Mouse (Mus musculus): ENCODE measurements at regions not wholly inside any gene's neighbourhood (a gene's known extent, or its start where the extent isn't known, plus 50 kb on each side); places are given as distances from the start of the nearest gene placed in this dataset.

DNA sequence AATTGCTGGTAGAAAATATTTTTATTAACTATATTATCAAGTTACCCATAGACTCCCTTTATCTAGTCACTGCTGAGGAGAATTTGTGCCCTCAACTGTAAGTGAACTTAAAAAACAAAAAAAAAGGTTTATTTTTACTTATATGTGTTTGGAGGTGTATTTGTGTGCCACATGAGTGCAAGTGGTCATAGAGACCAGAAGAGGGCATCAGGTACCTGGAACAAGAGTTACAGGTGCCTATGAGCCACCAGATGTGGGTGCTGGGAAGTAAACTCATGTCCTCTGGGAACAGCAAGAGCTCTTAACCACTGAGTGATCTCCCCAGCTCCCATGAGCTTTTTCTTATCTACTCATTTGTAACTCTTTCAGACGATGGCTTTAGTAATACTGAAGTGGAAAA lies 213.9 kb upstream of the Nt5e start:
- TF ChIP-seq POLR2A (IDR thresholded peaks at IDR 0.05; ENCODE audit: borderline replicate concordance, control insufficient read depth, low read depth, low read length) (no peak), CTCF (IDR thresholded peaks at IDR 0.05; ENCODE audit: control insufficient read depth, insufficient read depth, low read length) (no peak)
